Mouse (Mus musculus) bone marrow, adult 2 months (tissue): Measurements from ENCODE around the gene Gm49405. TPM values are rescaled to one million over a fixed set of nuclear protein-coding genes. Genes with fewer than 3 reads are reported as not detected.

Source experiments
- H3K27ac ChIP-seq: fragments of 200-500 bp; 2 replicates; pipeline ENCODE4 v1.5.1; 2012; ENCODE audit warnings: low read depth, mild to moderate bottlenecking, control low read depth, inconsistent platforms, low read length; ENCODE audit not compliant: control insufficient read depth, poor library complexity, insufficient read depth
- H3K4me1 ChIP-seq: fragments of 200-500 bp; 2 replicates; pipeline ENCODE4 v1.6.1; 2011; ENCODE audit warnings: low read length; ENCODE audit not compliant: control insufficient read depth, insufficient read depth
- H3K4me3 ChIP-seq: fragments of 200-500 bp; replicated peaks from 2 replicates; pipeline ENCODE3; 2011; ENCODE audit warnings: mild to moderate bottlenecking, low read depth, low read length, control low read depth; ENCODE audit not compliant: control insufficient read depth
- CTCF ChIP-seq: fragments of 200-500 bp; IDR thresholded peaks from 2 replicates; pipeline ENCODE4 v1.5.1; 2011; ENCODE audit warnings: low read length, control low read depth; ENCODE audit not compliant: control insufficient read depth, insufficient read depth
- POLR2A ChIP-seq: fragments of 200-500 bp; IDR thresholded peaks from 2 replicates; pipeline ENCODE4 v1.6.1; 2011; ENCODE audit warnings: low read depth, mild to moderate bottlenecking, control low read depth, low read length, borderline replicate concordance; ENCODE audit not compliant: control insufficient read depth
- WGBS: fragments of 180-500 bp; shearing (Covaris S2); methylation state at CpG from one replicate; pipeline ENCODE4 v1.1.7; 2018; 5-methylcytosine and 5-hydroxymethylcytosine counted together
- polyA plus RNA-seq: library from polyadenylated mRNA; stranded (reverse); fragments of >200 nt; gene quantifications from 2 replicates; pipeline ENCODE4 v1.2.4, GENCODE M21; 2011; ENCODE audit warnings: low replicate concordance; ENCODE audit not compliant: missing spikeins, insufficient read depth, insufficient read length

Gene Gm49405
- polyA plus RNA-seq, 1 experiment = 2.0 TPM

GRCm38 (mm10) chr19:3992416-3992815, 8.0 kb upstream of the Gm49405 start, which contains the start of gene Tbx10:
Gene Tbx10, plus strand, starts transcription at chr19:3992752.
- H3K4me3 ChIP-seq = no peak within 1 kb of the TSS
- no peaks in the 10 kb centered on the region for H3K4me1 ChIP-seq
- no peak within 1 kb of the TSS for H3K27ac ChIP-seq
- TF ChIP-seq POLR2A = no peak
- TF ChIP-seq CTCF = no peak
- WGBS = 75% methylated on average over 5 of the region's 5 CpGs

DNA sequence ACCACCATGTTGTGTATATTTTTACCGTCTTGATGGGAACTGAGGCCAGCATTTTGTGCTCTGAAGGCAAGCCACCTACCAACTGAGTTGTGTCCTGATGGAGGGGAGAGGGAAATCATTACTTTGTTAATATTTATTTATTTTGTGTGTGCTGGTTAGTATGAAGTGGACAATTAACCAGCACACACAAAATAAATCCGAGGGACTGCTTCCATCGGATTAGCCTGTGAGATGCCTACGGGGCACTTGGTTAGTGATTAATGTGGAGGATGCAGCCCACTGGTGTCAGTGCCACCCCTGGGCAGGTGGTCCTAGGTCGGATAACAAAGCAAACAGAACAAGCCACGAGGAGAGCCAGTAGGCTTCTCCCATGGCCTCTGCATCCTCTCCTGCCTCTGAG, 5.5 kb upstream of the Gm49405 start:
- Histone ChIP-seq H3K4me3 (no peak overlapping the region), H3K27ac (no peak overlapping the region), H3K4me1 (no peaks in the 10 kb centered on the region; the same call in 1 of the 2 replicates)
- no peak for TF ChIP-seq CTCF
- TF ChIP-seq POLR2A = no peak
- 82% methylated on average over 6 of the region's 6 CpGs for WGBS

DNA sequence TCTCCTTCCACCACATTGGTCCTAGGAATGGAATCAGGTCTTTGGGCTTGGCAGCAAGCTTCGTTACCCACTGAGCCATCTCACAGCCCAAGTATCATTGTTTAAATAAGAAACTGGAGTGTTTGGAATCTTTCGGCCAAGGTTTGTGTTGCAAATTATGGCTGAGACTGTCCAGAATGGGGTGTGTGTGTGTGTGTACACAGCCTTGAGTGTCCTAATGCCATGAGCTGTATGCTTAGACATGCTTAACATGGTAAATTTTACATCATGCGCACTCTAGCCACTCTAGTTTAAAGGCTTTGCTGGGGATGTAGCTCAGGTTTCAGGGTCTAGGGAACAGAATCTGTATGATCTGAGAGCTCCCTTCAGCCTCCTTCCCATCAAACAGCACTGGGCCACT, 4.9 kb upstream of the Gm49405 start:
- Histone ChIP-seq H3K4me3 (no peak overlapping the region), H3K4me1 (no peaks in the 10 kb centered on the region; the same call in 1 of the 2 replicates), H3K27ac (no peak overlapping the region)
- WGBS = 90% methylated on average over 3 of the region's 3 CpGs
- TF ChIP-seq CTCF (no peak), POLR2A (no peak)

DNA sequence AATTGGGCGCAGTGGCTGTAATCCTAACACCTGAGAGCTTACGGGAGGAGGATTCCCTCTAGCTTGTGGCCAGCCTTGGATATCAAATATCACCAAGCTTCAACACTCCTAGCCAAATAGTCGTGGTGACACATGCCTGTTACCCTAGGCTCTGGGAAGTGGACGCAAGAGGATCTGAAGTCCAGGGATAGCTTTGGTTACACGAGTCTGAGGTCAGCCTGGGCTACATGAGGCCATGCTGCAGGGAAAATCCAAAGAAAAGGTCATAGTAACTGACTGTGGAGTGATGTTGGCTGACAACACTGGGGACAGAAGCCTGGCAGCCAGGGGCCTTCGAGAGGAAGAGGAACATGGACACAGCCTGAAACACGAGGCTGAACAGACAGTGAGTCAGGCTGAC, 4.3 kb upstream of the Gm49405 start:
- 63% methylated on average over 7 of the region's 7 CpGs for WGBS
- Histone ChIP-seq H3K4me1 (peaks cover 2% of the 10 kb centered on the region), H3K27ac (no peak overlapping the region), H3K4me3 (no peak overlapping the region)
- no peak for TF ChIP-seq POLR2A
- TF ChIP-seq CTCF = no peak

- WGBS = 83% methylated on average over 8 of the region's 8 CpGs
- Histone ChIP-seq H3K27ac (no peak overlapping the region), H3K4me3 (no peak overlapping the region), H3K4me1 (peaks cover 2% of the 10 kb centered on the region)
- no peak for TF ChIP-seq CTCF
- no peak for TF ChIP-seq POLR2A
Measured at GRCm38 (mm10) chr19:3996747-3997146, 3.7 kb upstream of the Gm49405 start.

DNA sequence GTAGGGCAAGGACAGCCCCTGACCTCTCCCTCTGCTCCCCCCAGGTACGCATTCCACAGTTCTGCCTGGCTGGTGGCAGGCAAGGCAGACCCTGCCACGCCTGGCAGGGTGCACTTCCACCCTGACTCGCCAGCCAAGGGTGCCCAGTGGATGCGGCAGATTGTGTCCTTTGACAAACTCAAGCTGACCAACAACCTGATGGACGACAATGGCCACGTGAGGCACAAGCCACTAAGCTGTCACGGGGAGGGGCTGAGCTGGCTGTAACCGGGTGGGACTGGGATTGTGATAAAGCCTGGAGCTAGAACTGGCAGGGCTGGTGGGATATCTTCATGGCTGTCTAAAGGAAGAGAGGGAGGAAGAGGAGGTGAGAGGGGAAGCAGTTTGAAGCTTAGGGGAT, 3.2 kb upstream of the Gm49405 start:
- TF ChIP-seq POLR2A (no peak), CTCF (no peak)
- WGBS = 86% methylated on average over 8 of the region's 8 CpGs
- peaks cover 2% of the 10 kb centered on the region for H3K4me1 ChIP-seq
- no peak overlapping the region for H3K27ac ChIP-seq
- H3K4me3 ChIP-seq = no peak overlapping the region

DNA sequence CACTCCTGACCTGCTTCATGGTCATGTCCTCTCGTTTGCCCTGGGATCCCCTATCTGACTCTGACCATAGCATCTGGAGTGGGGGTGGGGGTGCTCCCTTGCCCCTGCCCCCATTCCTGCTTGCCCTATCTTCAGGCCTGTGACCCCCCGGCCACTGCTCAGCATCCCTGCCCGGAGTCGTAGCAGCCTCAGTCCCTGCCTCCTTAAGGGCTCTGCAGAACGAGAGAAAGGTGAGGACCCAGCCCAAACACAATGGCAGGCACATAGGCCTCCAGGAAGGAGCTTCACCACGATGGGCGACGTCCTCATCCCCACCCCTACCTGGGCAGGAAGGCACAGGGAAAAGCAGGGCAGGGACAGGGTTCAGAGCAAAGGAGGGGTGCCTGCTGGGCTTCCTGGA, 2.1 kb upstream of the Gm49405 start:
- peaks cover 2% of the 10 kb centered on the region for H3K4me1 ChIP-seq
- H3K4me3 ChIP-seq = no peak overlapping the region
- TF ChIP-seq POLR2A = no peak
- no peak for TF ChIP-seq CTCF
- no peak overlapping the region for H3K27ac ChIP-seq
- 77% methylated on average over 8 of the region's 8 CpGs for WGBS

GRCm38 (mm10) chr19:3999121-3999730, 1.2 kb upstream of the Gm49405 start:
- TF ChIP-seq POLR2A = no peak
- no peak for TF ChIP-seq CTCF
- WGBS = 48% methylated on average over 9 of the region's 9 CpGs
- H3K4me3 ChIP-seq = no peak overlapping the region
- H3K4me1 ChIP-seq = peaks cover 2% of the 10 kb centered on the region
- no peak overlapping the region; the same call in none of the 2 replicates for H3K27ac ChIP-seq

DNA sequence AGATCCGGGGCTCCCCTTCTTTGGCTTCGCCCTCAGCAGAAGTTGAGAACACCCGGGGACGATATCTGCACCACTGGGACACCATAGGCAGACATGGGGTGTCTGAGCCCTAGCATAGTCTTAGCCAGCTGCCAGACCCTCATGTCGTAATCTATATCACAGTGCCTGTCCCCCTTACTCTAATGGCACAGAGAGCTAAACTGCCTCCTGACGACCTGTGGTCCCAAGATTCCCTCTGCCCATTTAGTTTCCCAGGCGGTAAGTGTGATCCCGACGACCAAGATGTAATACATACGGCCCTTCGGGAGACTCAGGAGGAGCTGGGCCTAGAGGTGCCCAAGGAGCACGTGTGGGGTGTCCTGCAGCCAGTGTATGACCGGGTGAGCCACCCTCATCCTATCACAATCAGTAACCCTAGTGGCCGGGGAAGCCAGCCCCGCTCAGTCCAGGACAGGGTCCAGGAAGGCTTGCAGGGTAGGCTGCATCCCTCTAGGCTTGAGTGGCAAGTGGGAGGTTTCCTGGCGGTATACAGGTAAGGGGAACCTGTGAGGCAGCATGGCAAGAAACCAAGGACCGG, 611 bp downstream of the Gm49405 start:
- Histone ChIP-seq H3K4me3 (peak overlapping the region; percentile 85), H3K27ac (peak overlapping the region; percentile 96), H3K4me1 (peaks cover 2% of the 10 kb centered on the region)
- TF ChIP-seq POLR2A (no peak), CTCF (no peak)
- 29% methylated on average over 17 of the region's 17 CpGs for WGBS
